22 mouse cellular contexts compared by ENCODE assay signal in genomic region chr2:44525187-44525919, GRCm38 (mm10).
DNase-seq lines count a peak whose midpoint lies in the region; ATAC-seq and TF ChIP-seq lines count a peak whose summit lies in the region.
"Had no signal": no experiment of that assay in that cellular context is flagged by ENCODE, and none has a peak within 500 bp of the region (broad histone marks: within the 10 kb centered on the region; RNA-seq: fewer than 3 reads in every experiment).

No protein-coding gene starts in this region.

- H3K4me2 ChIP-seq in midbrain, embryonic 15.5 days, result no peak overlapping the region
- H3K4me2 ChIP-seq: heart, embryonic 13.5 days; liver, embryonic 11.5 days had no signal

- no peaks in the 10 kb centered on the region for H3K27me3 ChIP-seq in kidney, adult 2 months (replicated peaks; ENCODE audit: control insufficient read depth, insufficient read depth, low read length)
- no peaks in the 10 kb centered on the region; the same call in 1 of the 2 replicates for H3K27me3 ChIP-seq in midbrain, embryonic 10.5 days (ENCODE audit: low read depth, poor library complexity, severe bottlenecking)
- H3K27me3 ChIP-seq in midbrain, embryonic 15.5 days (replicated peaks), result no peaks in the 10 kb centered on the region
- H3K27me3 ChIP-seq: heart, embryonic 13.5 days had no signal

- H3K4me3 ChIP-seq in kidney, adult 2 months (ENCODE audit: insufficient read depth, low read depth, low read length), result no peak overlapping the region
- H3K4me3 ChIP-seq in midbrain, embryonic 10.5 days, result no peak overlapping the region
- no peak overlapping the region for H3K4me3 ChIP-seq in midbrain, embryonic 15.5 days
- H3K4me3 ChIP-seq: gastrocnemius, adult 2 months; heart, embryonic 13.5 days; limb, embryonic 10.5 days; megakaryocyte, embryonic 14.5 days had no signal

- no peak for TF ChIP-seq CTCF in kidney, adult 2 months (conservative IDR thresholded peaks at IDR 0.05; ENCODE audit: insufficient read depth, insufficient read length, low read depth, low read length)

- DNase-seq in embryo, embryonic 10 days (ENCODE audit: low spot score), result peak; percentile 56
- DNase-seq in embryo, embryonic 10.5 days (ENCODE audit: low spot score), result no peak
- DNase-seq in kidney, adult 2 months, result peak; percentile 56
- DNase-seq in kidney, adult 11 months, result no peak
- DNase-seq in midbrain, embryonic 10.5 days (ENCODE audit: low spot score), result no peak
- peak; percentile 51 for DNase-seq in embryo, embryonic 9.5 days (ENCODE audit: extremely low spot score)
- DNase-seq: adrenal gland, postnatal 25 days; cerebellum, adult 18-20 months; cerebellum, postnatal 36 days; gastrocnemius, adult 2 months; heart, adult 11 months; heart, postnatal 36 days; lung, adult 2 months; right cerebral cortex, postnatal 4 days; thymus, postnatal 36 days had no signal

- H3K4me1 ChIP-seq in kidney, adult 2 months (ENCODE audit: control insufficient read depth, insufficient read depth, low read length), result no peaks in the 10 kb centered on the region; the same call in 1 of the 2 replicates
- H3K4me1 ChIP-seq in midbrain, embryonic 10.5 days, result peaks cover 39% of the 10 kb centered on the region
- H3K4me1 ChIP-seq in midbrain, embryonic 15.5 days, result peaks cover 12% of the 10 kb centered on the region; the same call in 1 of the 2 replicates

- 47% methylated on average over 5 of the region's 5 CpGs for WGBS in kidney, adult 2 months
- 16% methylated on average over 5 of the region's 5 CpGs for WGBS in midbrain, embryonic 10.5 days
- 23% methylated on average over 5 of the region's 5 CpGs for WGBS in midbrain, embryonic 15.5 days

- H3K9ac ChIP-seq in midbrain, embryonic 15.5 days, result no peak overlapping the region
- H3K9ac ChIP-seq: heart, embryonic 13.5 days had no signal

- H3K9me3 ChIP-seq in midbrain, embryonic 10.5 days (replicated peaks), result no peaks in the 10 kb centered on the region
- H3K9me3 ChIP-seq in midbrain, embryonic 15.5 days, result no peaks in the 10 kb centered on the region
- H3K9me3 ChIP-seq: heart, embryonic 13.5 days; limb, embryonic 10.5 days; megakaryocyte, embryonic 14.5 days had no signal

- no peaks in the 10 kb centered on the region for H3K36me3 ChIP-seq in kidney, adult 2 months (ENCODE audit: control insufficient read depth, insufficient read depth, low read length)
- H3K36me3 ChIP-seq in midbrain, embryonic 10.5 days, result no peaks in the 10 kb centered on the region
- H3K36me3 ChIP-seq in midbrain, embryonic 15.5 days (replicated peaks), result no peaks in the 10 kb centered on the region
- H3K36me3 ChIP-seq: heart, embryonic 13.5 days; limb, embryonic 10.5 days had no signal

- TF ChIP-seq POLR2A in kidney, adult 2 months (IDR thresholded peaks at IDR 0.05; ENCODE audit: low read depth, low read length), result no peak

- H3K27ac ChIP-seq in kidney, adult 2 months (ENCODE audit: insufficient read depth, low read depth, low read length), result no peak overlapping the region
- H3K27ac ChIP-seq in midbrain, embryonic 10.5 days (replicated peaks), result peak overlapping the region; percentile 88
- H3K27ac ChIP-seq in midbrain, embryonic 15.5 days, result no peak overlapping the region

- no peak for ATAC-seq in midbrain, embryonic 15.5 days (replicated peaks)
- ATAC-seq in frontal cortex, adult (ENCODE audit: low TSS enrichment), result no peak
- ATAC-seq: CD4-positive, CD25-positive, alpha-beta regulatory T cell, adult 4 months had no signal

Comparison
In these comparisons a context has a peak if more than half of its experiments do, and no peak if none do; other contexts are left out.
1. DNase-seq: peak in embryo, embryonic 10 days (single experiment), kidney, adult 2 months (single experiment) and embryo, embryonic 9.5 days (single experiment); none in embryo, embryonic 10.5 days (single experiment), kidney, adult 11 months (single experiment) and midbrain, embryonic 10.5 days (single experiment).